Mouse (Mus musculus): ENCODE data around the gene Ctnnbip1. TPM values are rescaled to one million over a fixed set of nuclear protein-coding genes. Genes with fewer than 3 reads are reported as not detected.
A peak's percentile ranks its signal among the peaks of the same experiment; 100 is the strongest.

The Ctnnbip1 gene
- total and polyA plus RNA-seq, 2 experiments from 2014 or later, result 31.8 to 53.6 TPM

DNA sequence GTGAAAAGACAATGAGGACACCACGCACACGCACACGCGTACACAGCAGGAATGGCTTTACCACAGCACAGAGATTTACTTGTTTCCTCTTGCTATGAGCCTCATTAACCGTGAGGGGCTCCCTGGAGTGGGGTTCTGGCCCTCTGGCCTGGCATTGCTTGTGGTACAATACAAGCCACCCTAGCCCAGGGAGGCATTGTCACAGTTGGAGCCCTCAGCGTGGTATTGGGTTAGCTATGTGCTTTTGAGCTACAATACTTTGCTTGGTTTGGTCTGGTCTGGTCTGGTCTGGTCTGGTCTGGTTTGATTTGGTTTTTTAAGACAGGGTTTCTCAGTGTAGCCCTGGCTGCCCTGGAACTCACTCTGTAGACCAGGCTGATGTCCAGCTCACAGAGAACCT is 81.5 kb downstream of the Ctnnbip1 start:
- no peak overlapping the region for H3K9ac ChIP-seq (replicated peaks; ENCODE audit: low read depth, low read length)
- no peaks in the 10 kb centered on the region for H3K9me3 ChIP-seq (replicated peaks; ENCODE audit: control insufficient read depth, low read length)
- no peak for DNase-seq (ENCODE audit: low spot score)
- no peak overlapping the region for H3K4me3 ChIP-seq (ENCODE audit: low read depth, low read length)
- TF ChIP-seq CTCF (IDR thresholded peaks at IDR 0.05; ENCODE audit: low read depth) (no peak), EP300 (IDR thresholded peaks at IDR 0.05; ENCODE audit: low read depth) (no peak)
- H3K4me2 ChIP-seq (ENCODE audit: low read depth, low read length), result no peak overlapping the region
- H3K36me3 ChIP-seq (replicated peaks; ENCODE audit: control insufficient read depth, insufficient read depth, low read length), result no peaks in the 10 kb centered on the region
- peaks cover 41% of the 10 kb centered on the region for H3K27me3 ChIP-seq (ENCODE audit: control insufficient read depth, insufficient read depth, low read length)
- no peak for ATAC-seq (ENCODE audit: insufficient read depth, low read depth)
- H3K4me1 ChIP-seq (ENCODE audit: control insufficient read depth, insufficient read depth), result peaks cover 5% of the 10 kb centered on the region
- WGBS, result 91% methylated on average over 6 of the region's 6 CpGs
- no peak overlapping the region for H3K27ac ChIP-seq (ENCODE audit: low read depth)

GRCm38 (mm10) chr4:149600130-149600529 is 82.1 kb downstream of the Ctnnbip1 start:
- H3K36me3 ChIP-seq (replicated peaks; ENCODE audit: control insufficient read depth, insufficient read depth, low read length), result no peaks in the 10 kb centered on the region
- ATAC-seq (ENCODE audit: insufficient read depth, low read depth) (no peak), DNase-seq (ENCODE audit: low spot score) (no peak)
- no peaks in the 10 kb centered on the region for H3K9me3 ChIP-seq (replicated peaks; ENCODE audit: control insufficient read depth, low read length)
- no peak for TF ChIP-seq EP300 (IDR thresholded peaks at IDR 0.05; ENCODE audit: low read depth)
- no peak for TF ChIP-seq CTCF (IDR thresholded peaks at IDR 0.05; ENCODE audit: low read depth)
- no peak overlapping the region for H3K4me3 ChIP-seq (ENCODE audit: low read depth, low read length)
- no peak overlapping the region for H3K27ac ChIP-seq (ENCODE audit: low read depth)
- H3K27me3 ChIP-seq (ENCODE audit: control insufficient read depth, insufficient read depth, low read length), result peaks cover 46% of the 10 kb centered on the region
- peaks cover 5% of the 10 kb centered on the region for H3K4me1 ChIP-seq (ENCODE audit: control insufficient read depth, insufficient read depth)
- no peak overlapping the region for H3K9ac ChIP-seq (replicated peaks; ENCODE audit: low read depth, low read length)
- H3K4me2 ChIP-seq (ENCODE audit: low read depth, low read length), result no peak overlapping the region
- 76% methylated on average over 4 of the region's 4 CpGs for WGBS

GRCm38 (mm10) chr4:149601484-149601883 is 83.4 kb downstream of the Ctnnbip1 start:
- Histone ChIP-seq H3K4me1 (ENCODE audit: control insufficient read depth, insufficient read depth) (peaks cover 5% of the 10 kb centered on the region), H3K36me3 (replicated peaks; ENCODE audit: control insufficient read depth, insufficient read depth, low read length) (no peaks in the 10 kb centered on the region), H3K9ac (replicated peaks; ENCODE audit: low read depth, low read length) (no peak overlapping the region), H3K4me2 (ENCODE audit: low read depth, low read length) (no peak overlapping the region), H3K27me3 (ENCODE audit: control insufficient read depth, insufficient read depth, low read length) (peaks cover 52% of the 10 kb centered on the region), H3K27ac (ENCODE audit: low read depth) (no peak overlapping the region), H3K4me3 (ENCODE audit: low read depth, low read length) (no peak overlapping the region), H3K9me3 (replicated peaks; ENCODE audit: control insufficient read depth, low read length) (no peaks in the 10 kb centered on the region)
- ATAC-seq (ENCODE audit: insufficient read depth, low read depth) (0 out of 2 replicates have a peak, but pooled peaks have one; percentile 27), DNase-seq (ENCODE audit: low spot score) (no peak)
- 19% methylated on average over 4 of the region's 4 CpGs for WGBS
- TF ChIP-seq EP300 (IDR thresholded peaks at IDR 0.05; ENCODE audit: low read depth), result no peak
- TF ChIP-seq CTCF (IDR thresholded peaks at IDR 0.05; ENCODE audit: low read depth), result no peak

DNA sequence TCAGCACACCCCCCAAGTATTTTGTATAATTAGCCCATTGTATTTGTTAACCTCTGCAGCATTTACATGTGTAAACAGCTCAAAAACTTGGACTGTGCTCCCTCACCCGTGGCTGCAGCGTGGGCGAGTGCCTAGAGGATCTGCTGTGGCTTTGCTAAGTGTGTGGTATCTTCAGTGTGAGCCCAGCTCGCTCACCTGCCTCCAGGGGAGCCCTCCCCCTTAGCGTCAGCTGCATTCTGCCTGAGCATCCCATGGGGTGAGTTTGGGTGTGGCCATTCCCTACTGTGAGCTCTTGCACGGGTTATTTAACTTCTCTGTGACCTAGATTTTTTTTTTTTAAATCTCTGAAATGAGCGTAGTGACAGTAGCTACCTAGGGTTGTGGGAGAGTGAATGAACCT is 84.2 kb downstream of the Ctnnbip1 start:
- Histone ChIP-seq H3K9ac (replicated peaks; ENCODE audit: low read depth, low read length) (no peak overlapping the region), H3K4me1 (ENCODE audit: control insufficient read depth, insufficient read depth) (peaks cover 5% of the 10 kb centered on the region), H3K4me2 (ENCODE audit: low read depth, low read length) (no peak overlapping the region), H3K4me3 (ENCODE audit: low read depth, low read length) (no peak overlapping the region), H3K9me3 (replicated peaks; ENCODE audit: control insufficient read depth, low read length) (no peaks in the 10 kb centered on the region), H3K27me3 (ENCODE audit: control insufficient read depth, insufficient read depth, low read length) (peaks cover 58% of the 10 kb centered on the region), H3K27ac (ENCODE audit: low read depth) (no peak overlapping the region), H3K36me3 (replicated peaks; ENCODE audit: control insufficient read depth, insufficient read depth, low read length) (no peaks in the 10 kb centered on the region)
- TF ChIP-seq CTCF (IDR thresholded peaks at IDR 0.05; ENCODE audit: low read depth) (no peak), EP300 (IDR thresholded peaks at IDR 0.05; ENCODE audit: low read depth) (no peak)
- WGBS, result 71% methylated on average over 7 of the region's 7 CpGs
- ATAC-seq (ENCODE audit: insufficient read depth, low read depth) (no peak), DNase-seq (ENCODE audit: low spot score) (no peak)

- Histone ChIP-seq H3K36me3 (replicated peaks; ENCODE audit: control insufficient read depth, insufficient read depth, low read length) (no peaks in the 10 kb centered on the region), H3K9ac (replicated peaks; ENCODE audit: low read depth, low read length) (no peak overlapping the region), H3K4me1 (ENCODE audit: control insufficient read depth, insufficient read depth) (peaks cover 5% of the 10 kb centered on the region), H3K4me2 (ENCODE audit: low read depth, low read length) (no peak overlapping the region), H3K27ac (ENCODE audit: low read depth) (no peak overlapping the region), H3K4me3 (ENCODE audit: low read depth, low read length) (no peak overlapping the region), H3K27me3 (ENCODE audit: control insufficient read depth, insufficient read depth, low read length) (peaks cover 57% of the 10 kb centered on the region), H3K9me3 (replicated peaks; ENCODE audit: control insufficient read depth, low read length) (no peaks in the 10 kb centered on the region)
- WGBS, result 56% methylated on average over 1 of the region's 1 CpGs
- DNase-seq (ENCODE audit: low spot score) (no peak), ATAC-seq (ENCODE audit: insufficient read depth, low read depth) (no peak)
- TF ChIP-seq EP300 (IDR thresholded peaks at IDR 0.05; ENCODE audit: low read depth) (no peak), CTCF (IDR thresholded peaks at IDR 0.05; ENCODE audit: low read depth) (no peak)
Observed at GRCm38 (mm10) chr4:149603860-149604259, 85.8 kb downstream of the Ctnnbip1 start.

- no peak for ATAC-seq (ENCODE audit: insufficient read depth, low read depth)
- Histone ChIP-seq H3K27ac (ENCODE audit: low read depth) (no peak overlapping the region), H3K4me1 (ENCODE audit: control insufficient read depth, insufficient read depth) (peaks cover 5% of the 10 kb centered on the region), H3K4me3 (ENCODE audit: low read depth, low read length) (no peak overlapping the region), H3K9me3 (replicated peaks; ENCODE audit: control insufficient read depth, low read length) (no peaks in the 10 kb centered on the region), H3K27me3 (ENCODE audit: control insufficient read depth, insufficient read depth, low read length) (peaks cover 50% of the 10 kb centered on the region), H3K4me2 (ENCODE audit: low read depth, low read length) (no peak overlapping the region), H3K36me3 (replicated peaks; ENCODE audit: control insufficient read depth, insufficient read depth, low read length) (no peaks in the 10 kb centered on the region), H3K9ac (replicated peaks; ENCODE audit: low read depth, low read length) (no peak overlapping the region)
- TF ChIP-seq EP300 (IDR thresholded peaks at IDR 0.05; ENCODE audit: low read depth), result no peak
- TF ChIP-seq CTCF (IDR thresholded peaks at IDR 0.05; ENCODE audit: low read depth), result peak; percentile 5; the same call in 1 of the 2 replicates
- WGBS, result 77% methylated on average over 3 of the region's 3 CpGs
- DNase-seq (ENCODE audit: low spot score), result no peak
Observed at GRCm38 (mm10) chr4:149604518-149604917, 86.5 kb downstream of the Ctnnbip1 start.

Measured in heart, postnatal 0 days (tissue).